Mouse (Mus musculus) CD4-positive, CD25-positive, alpha-beta regulatory T cell, adult 9 weeks (primary cell): Measurements from ENCODE around the gene Rhox2a. TPM values are rescaled to one million over a fixed set of nuclear protein-coding genes. Genes with fewer than 3 reads are reported as not detected.

Experiments used
- polyA plus RNA-seq: library from polyadenylated mRNA; unstranded; fragments of 100-300 nt; shearing (Covaris generic); gene quantifications from one replicate; pipeline ENCODE4 v1.2.1, GENCODE M21; 2017

Rhox2a gene
- not detected for polyA plus RNA-seq

DNA sequence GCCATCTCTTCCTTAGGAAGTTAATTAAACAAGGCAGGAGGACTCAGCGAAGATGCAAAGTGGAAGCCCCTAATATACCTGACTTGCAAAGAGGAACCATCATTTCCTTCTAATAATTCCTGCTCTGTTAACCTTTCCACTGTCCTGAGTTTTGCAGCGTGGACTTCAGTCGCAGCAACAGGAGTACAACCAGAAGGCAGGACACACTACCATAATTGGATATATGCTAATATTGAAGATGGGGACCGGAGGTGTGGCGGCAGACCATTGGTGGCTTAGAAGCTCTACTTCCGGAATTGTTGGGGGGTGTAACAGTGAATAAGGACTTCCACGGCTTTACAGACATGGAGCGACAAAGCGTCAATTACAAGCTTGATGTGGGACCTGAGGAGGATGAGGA, at the start of gene Rhox2a:
Rhox2a (plus strand) TSS at position 301 of the 400 bp plus-strand sequence.

GRCm38 (mm10) chrX:37210941-37211340, 33.8 kb upstream of the Rhox2a start, which contains the start of gene Gm9:
Gene Gm9, minus strand, starts transcription at chrX:37211041.

DNA sequence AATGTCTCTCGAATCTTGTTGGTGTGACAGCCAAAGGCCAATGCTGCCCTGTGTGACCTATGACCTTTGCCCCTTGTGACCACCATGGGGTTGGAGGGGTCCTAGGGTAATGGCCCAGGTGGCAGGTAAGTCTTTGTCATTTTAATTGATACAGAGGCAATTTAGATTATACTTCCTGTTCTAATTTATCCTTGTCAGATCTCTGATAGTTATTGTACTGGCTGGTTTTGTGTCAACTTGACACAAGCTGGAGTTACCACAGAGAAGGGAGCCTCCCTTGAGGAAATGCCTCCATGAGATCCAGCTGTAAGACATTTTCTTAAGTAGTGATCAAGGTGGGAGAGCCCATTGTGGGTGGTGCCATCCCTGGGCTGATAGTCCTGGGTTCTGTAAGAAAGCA, 22.6 kb upstream of the Rhox2a start, which contains the start of gene Rhox1:
Rhox1 (minus strand) TSS at position 101 of the 400 bp plus-strand sequence.

GRCm38 (mm10) chrX:37249619-37250018, 4.8 kb downstream of the Rhox2a start, which contains the start of gene Rhox3a:
Gene Rhox3a, plus strand, starts transcription at chrX:37249919.

GRCm38 (mm10) chrX:37265038-37265437, 20.3 kb downstream of the Rhox2a start, which contains the start of gene Rhox4a:
Gene Rhox4a, plus strand, starts transcription at chrX:37265338.

Other genes with a start within 250 kb of the Rhox2a start
- not detected for gene Sowahd, start 196.1 kb upstream of the Rhox2a start, polyA plus RNA-seq
- 628 TPM for gene Rpl39, start 159.6 kb upstream of the Rhox2a start, polyA plus RNA-seq
- gene Upf3b, start 134.7 kb upstream of the Rhox2a start, polyA plus RNA-seq = 26.2 TPM
- gene Nkap, start 118.2 kb upstream of the Rhox2a start, polyA plus RNA-seq = 28.3 TPM
- gene Akap14, start 76.1 kb upstream of the Rhox2a start, polyA plus RNA-seq = not detected
- gene Ndufa1, start 53.8 kb upstream of the Rhox2a start, polyA plus RNA-seq = 288 TPM
- 14.2 TPM for gene Rnf113a1, start 53.7 kb upstream of the Rhox2a start, polyA plus RNA-seq
- not detected for gene Gm9, start 33.9 kb upstream of the Rhox2a start, polyA plus RNA-seq
- not detected for gene Rhox1, start 22.7 kb upstream of the Rhox2a start, polyA plus RNA-seq
- gene Rhox3a, start 4.9 kb downstream of the Rhox2a start, polyA plus RNA-seq = not detected
- gene Rhox4a, start 20.4 kb downstream of the Rhox2a start, polyA plus RNA-seq = not detected
- not detected for gene Rhox3a2, start 135.1 kb downstream of the Rhox2a start, polyA plus RNA-seq
- gene Rhox4a2, start 145.9 kb downstream of the Rhox2a start, polyA plus RNA-seq = not detected
- not detected for gene Rhox2b, start 167.1 kb downstream of the Rhox2a start, polyA plus RNA-seq
- not detected for gene Rhox4b, start 187.5 kb downstream of the Rhox2a start, polyA plus RNA-seq
- gene Rhox2c, start 208.7 kb downstream of the Rhox2a start, polyA plus RNA-seq = not detected
- not detected for gene Rhox3c, start 213.6 kb downstream of the Rhox2a start, polyA plus RNA-seq
- gene Rhox4c, start 235.4 kb downstream of the Rhox2a start, polyA plus RNA-seq = not detected
- gene Rhox2d, start 248.5 kb downstream of the Rhox2a start, polyA plus RNA-seq = not detected